Mouse (Mus musculus): ENCODE measurements around the gene Pitpnm2.

Pitpnm2 gene

GRCm38 (mm10) chr5:124095077-124095581 lies 154.4 kb downstream of the Pitpnm2 start:
- no peak for DNase-seq (ENCODE audit: low read depth, low spot score)

GRCm38 (mm10) chr5:124093852-124094604 lies 155.5 kb downstream of the Pitpnm2 start:
- DNase-seq (ENCODE audit: low read depth, low spot score): no peak

GRCm38 (mm10) chr5:124093120-124093794 lies 156.3 kb downstream of the Pitpnm2 start:
- no peak for DNase-seq (ENCODE audit: low read depth, low spot score)

- DNase-seq (ENCODE audit: low read depth, low spot score): no peak
Measured at GRCm38 (mm10) chr5:124091951-124092406, 157.6 kb downstream of the Pitpnm2 start.

- no peak for DNase-seq (ENCODE audit: low read depth, low spot score)
Measured at GRCm38 (mm10) chr5:124089868-124090267, 159.7 kb downstream of the Pitpnm2 start.

- DNase-seq (ENCODE audit: low read depth, low spot score): no peak
Measured at GRCm38 (mm10) chr5:124086876-124087275, 162.7 kb downstream of the Pitpnm2 start.

- no peak for DNase-seq (ENCODE audit: low read depth, low spot score)
Measured at GRCm38 (mm10) chr5:124085513-124085912, 164.0 kb downstream of the Pitpnm2 start.

- DNase-seq (ENCODE audit: low read depth, low spot score): peak; percentile 72
Measured at GRCm38 (mm10) chr5:124084588-124085173, 164.9 kb downstream of the Pitpnm2 start.

- no peak for DNase-seq (ENCODE audit: low read depth, low spot score)
Measured at GRCm38 (mm10) chr5:124083850-124084587, 165.5 kb downstream of the Pitpnm2 start.

- no peak for DNase-seq (ENCODE audit: low read depth, low spot score)
Measured at GRCm38 (mm10) chr5:124082941-124083688, 166.4 kb downstream of the Pitpnm2 start.

GRCm38 (mm10) chr5:124082447-124082846 lies 167.1 kb downstream of the Pitpnm2 start:
- no peak for DNase-seq (ENCODE audit: low read depth, low spot score)

GRCm38 (mm10) chr5:124079880-124080279 lies 169.7 kb downstream of the Pitpnm2 start:
- DNase-seq (ENCODE audit: low read depth, low spot score): no peak

- no peak for DNase-seq (ENCODE audit: low read depth, low spot score)
Measured at GRCm38 (mm10) chr5:124078794-124079416, 170.7 kb downstream of the Pitpnm2 start.

- no peak for DNase-seq (ENCODE audit: low read depth, low spot score)
Measured at GRCm38 (mm10) chr5:124077856-124078460, 171.6 kb downstream of the Pitpnm2 start.

GRCm38 (mm10) chr5:124077241-124077640 lies 172.3 kb downstream of the Pitpnm2 start:
- DNase-seq (ENCODE audit: low read depth, low spot score): no peak

- no peak for DNase-seq (ENCODE audit: low read depth, low spot score)
Measured at GRCm38 (mm10) chr5:124076559-124076958, 173.0 kb downstream of the Pitpnm2 start.

GRCm38 (mm10) chr5:124075716-124076115 lies 173.8 kb downstream of the Pitpnm2 start:
- no peak for DNase-seq (ENCODE audit: low read depth, low spot score)

GRCm38 (mm10) chr5:124074845-124075307 lies 174.7 kb downstream of the Pitpnm2 start:
- DNase-seq (ENCODE audit: low read depth, low spot score): no peak

- DNase-seq (ENCODE audit: low read depth, low spot score): no peak
Measured at GRCm38 (mm10) chr5:124073682-124074081, 175.9 kb downstream of the Pitpnm2 start.

- no peak for DNase-seq (ENCODE audit: low read depth, low spot score)
Measured at GRCm38 (mm10) chr5:124069657-124070056, 179.9 kb downstream of the Pitpnm2 start.
